Mouse (Mus musculus) liver, embryonic 13.5 days (tissue): ENCODE measurements around the gene Rbfox1. TPM values are rescaled to one million over a fixed set of nuclear protein-coding genes. Genes with fewer than 3 reads are reported as not detected.

Source experiments
- ATAC-seq: fragments of 200-750 bp; cut with Nextera tagmentation; 2 replicates; pipeline ENCODE4 v1.8.0; 2017; ENCODE audit warnings: low read depth, mild to moderate bottlenecking, moderate number of reproducible peaks, moderate library complexity
- DNase-seq: peaks from one replicate; pipeline ENCODE4 v3.0.0; 2022
- H3K27ac ChIP-seq: fragments of 300-500 bp; sonication (generic); 2 replicates; pipeline ENCODE4 v1.5.1; 2015; ENCODE audit warnings: moderate library complexity, mild to moderate bottlenecking, inconsistent platforms
- H3K27me3 ChIP-seq: fragments of 300-500 bp; sonication (generic); 2 replicates; pipeline ENCODE4 v1.6.1; 2015; ENCODE audit warnings: mild to moderate bottlenecking, inconsistent platforms
- H3K36me3 ChIP-seq: fragments of 300-500 bp; sonication (generic); 2 replicates; pipeline ENCODE4 v1.6.1; 2015; ENCODE audit warnings: mild to moderate bottlenecking, inconsistent platforms
- H3K4me1 ChIP-seq: fragments of 300-500 bp; sonication (generic); replicated peaks from 2 replicates; pipeline ENCODE4 v1.6.1; 2015; ENCODE audit warnings: inconsistent platforms
- H3K4me2 ChIP-seq: fragments of 300-500 bp; sonication (generic); 2 replicates; pipeline ENCODE4 v1.6.1; 2015; ENCODE audit warnings: inconsistent platforms, mild to moderate bottlenecking, moderate library complexity
- H3K4me3 ChIP-seq: fragments of 300-500 bp; sonication (generic); replicated peaks from 2 replicates; pipeline ENCODE4 v1.5.1; 2015; ENCODE audit warnings: mild to moderate bottlenecking, inconsistent platforms
- H3K9ac ChIP-seq: fragments of 300-500 bp; sonication (generic); 2 replicates; pipeline ENCODE4 v1.6.1; 2015; ENCODE audit warnings: mild to moderate bottlenecking, inconsistent platforms
- H3K9me3 ChIP-seq: fragments of 300-500 bp; sonication (generic); replicated peaks from 2 replicates; pipeline ENCODE4 v1.6.1; 2016; ENCODE audit warnings: inconsistent platforms
- WGBS: fragments of 180-500 bp; shearing (Covaris S2); methylation state at CpG from one replicate; pipeline ENCODE4 v1.1.7; 2015; ENCODE audit not compliant: insufficient replicate concordance; 5-methylcytosine and 5-hydroxymethylcytosine counted together
- polyA plus RNA-seq: library from polyadenylated mRNA; unstranded; fragments of >200 nt; fragmentation: Nextera tagmentation; extraction: Ambion mirVana; gene quantifications from 2 replicates; pipeline ENCODE4 v1.2.1, GENCODE M21; 2015

Gene Rbfox1
- polyA plus RNA-seq, 1 experiment from 2014 or later, result 0.29 TPM

GRCm38 (mm10) chr16:6842066-6842785, 957.1 kb downstream of the Rbfox1 start:
- no peak overlapping the region for H3K27ac ChIP-seq
- H3K9me3 ChIP-seq, result no peaks in the 10 kb centered on the region
- no peak overlapping the region for H3K4me3 ChIP-seq
- no peaks in the 10 kb centered on the region for H3K27me3 ChIP-seq
- ATAC-seq (no peak), DNase-seq (no peak)
- no peaks in the 10 kb centered on the region for H3K36me3 ChIP-seq
- no peak overlapping the region for H3K9ac ChIP-seq
- 38% methylated on average over 8 of the region's 8 CpGs for WGBS
- H3K4me2 ChIP-seq, result no peak overlapping the region
- H3K4me1 ChIP-seq, result no peaks in the 10 kb centered on the region

GRCm38 (mm10) chr16:6844659-6845058, 959.5 kb downstream of the Rbfox1 start:
- H3K27me3 ChIP-seq, result no peaks in the 10 kb centered on the region
- H3K4me3 ChIP-seq, result no peak overlapping the region
- no peaks in the 10 kb centered on the region for H3K9me3 ChIP-seq
- ATAC-seq (no peak), DNase-seq (no peak)
- no peak overlapping the region for H3K9ac ChIP-seq
- no peaks in the 10 kb centered on the region for H3K36me3 ChIP-seq
- no peaks in the 10 kb centered on the region for H3K4me1 ChIP-seq
- no peak overlapping the region for H3K27ac ChIP-seq
- 35% methylated on average over 4 of the region's 4 CpGs for WGBS
- no peak overlapping the region for H3K4me2 ChIP-seq

- WGBS, result 64% methylated on average over 9 of the region's 9 CpGs
- H3K4me1 ChIP-seq, result no peaks in the 10 kb centered on the region
- no peaks in the 10 kb centered on the region for H3K9me3 ChIP-seq
- no peak overlapping the region for H3K4me2 ChIP-seq
- no peak for ATAC-seq
- H3K27me3 ChIP-seq, result no peaks in the 10 kb centered on the region
- no peak overlapping the region for H3K4me3 ChIP-seq
- no peak overlapping the region for H3K9ac ChIP-seq
- no peaks in the 10 kb centered on the region for H3K36me3 ChIP-seq
- DNase-seq, result no peak
- H3K27ac ChIP-seq, result no peak overlapping the region
Measured at GRCm38 (mm10) chr16:6851393-6851792, 966.2 kb downstream of the Rbfox1 start.

- 62% methylated on average over 2 of the region's 2 CpGs for WGBS
- Histone ChIP-seq H3K4me2 (no peak overlapping the region), H3K9me3 (no peaks in the 10 kb centered on the region), H3K27ac (no peak overlapping the region), H3K4me3 (no peak overlapping the region), H3K9ac (no peak overlapping the region), H3K27me3 (no peaks in the 10 kb centered on the region), H3K4me1 (no peaks in the 10 kb centered on the region), H3K36me3 (no peaks in the 10 kb centered on the region)
- ATAC-seq, result no peak
- no peak for DNase-seq
Measured at GRCm38 (mm10) chr16:6853796-6854195, 968.6 kb downstream of the Rbfox1 start.

GRCm38 (mm10) chr16:6861656-6862055, 976.5 kb downstream of the Rbfox1 start:
- no peaks in the 10 kb centered on the region for H3K27me3 ChIP-seq
- no peak overlapping the region for H3K27ac ChIP-seq
- no peak for ATAC-seq
- H3K4me1 ChIP-seq, result no peaks in the 10 kb centered on the region
- no peak overlapping the region for H3K9ac ChIP-seq
- no peaks in the 10 kb centered on the region for H3K36me3 ChIP-seq
- H3K4me3 ChIP-seq, result no peak overlapping the region
- H3K4me2 ChIP-seq, result no peak overlapping the region
- DNase-seq, result no peak
- no peaks in the 10 kb centered on the region for H3K9me3 ChIP-seq
- 53% methylated on average over 2 of the region's 2 CpGs for WGBS

- H3K27ac ChIP-seq, result no peak overlapping the region
- H3K4me3 ChIP-seq, result no peak overlapping the region
- no peaks in the 10 kb centered on the region for H3K4me1 ChIP-seq
- H3K36me3 ChIP-seq, result no peaks in the 10 kb centered on the region
- ATAC-seq (no peak), DNase-seq (no peak)
- H3K4me2 ChIP-seq, result no peak overlapping the region
- no peaks in the 10 kb centered on the region for H3K9me3 ChIP-seq
- WGBS, result 47% methylated on average over 12 of the region's 12 CpGs
- H3K27me3 ChIP-seq, result no peaks in the 10 kb centered on the region
- no peak overlapping the region for H3K9ac ChIP-seq
Measured at GRCm38 (mm10) chr16:6882683-6883430, 997.7 kb downstream of the Rbfox1 start.

- Histone ChIP-seq H3K36me3 (no peaks in the 10 kb centered on the region), H3K4me2 (no peak overlapping the region), H3K27ac (no peak overlapping the region), H3K27me3 (no peaks in the 10 kb centered on the region), H3K9me3 (no peaks in the 10 kb centered on the region), H3K4me1 (no peaks in the 10 kb centered on the region), H3K4me3 (no peak overlapping the region), H3K9ac (no peak overlapping the region)
- ATAC-seq (no peak), DNase-seq (no peak)
- 50% methylated on average over 1 of the region's 1 CpGs for WGBS
Measured at GRCm38 (mm10) chr16:6883798-6884197, 998.6 kb downstream of the Rbfox1 start.

GRCm38 (mm10) chr16:6885617-6886016, 1000.5 kb downstream of the Rbfox1 start:
- H3K4me2 ChIP-seq, result no peak overlapping the region
- no peaks in the 10 kb centered on the region for H3K27me3 ChIP-seq
- no peaks in the 10 kb centered on the region for H3K9me3 ChIP-seq
- ATAC-seq, result no peak
- H3K9ac ChIP-seq, result no peak overlapping the region
- H3K4me1 ChIP-seq, result no peaks in the 10 kb centered on the region
- H3K36me3 ChIP-seq, result no peaks in the 10 kb centered on the region
- no peak overlapping the region for H3K27ac ChIP-seq
- no peak for DNase-seq
- 63% methylated on average over 3 of the region's 3 CpGs for WGBS
- no peak overlapping the region for H3K4me3 ChIP-seq

GRCm38 (mm10) chr16:6889221-6889620, 1004.1 kb downstream of the Rbfox1 start:
- 11% methylated on average over 4 of the region's 4 CpGs for WGBS
- no peak for ATAC-seq
- DNase-seq, result no peak

GRCm38 (mm10) chr16:6897734-6898133, 1012.6 kb downstream of the Rbfox1 start:
- H3K9ac ChIP-seq, result no peak overlapping the region
- no peaks in the 10 kb centered on the region for H3K27me3 ChIP-seq
- 62% methylated on average over 6 of the region's 6 CpGs for WGBS
- no peak overlapping the region for H3K4me2 ChIP-seq
- no peaks in the 10 kb centered on the region for H3K36me3 ChIP-seq
- no peaks in the 10 kb centered on the region for H3K4me1 ChIP-seq
- no peak overlapping the region for H3K27ac ChIP-seq
- H3K4me3 ChIP-seq, result no peak overlapping the region
- no peaks in the 10 kb centered on the region for H3K9me3 ChIP-seq
- DNase-seq (no peak), ATAC-seq (no peak)

More at GRCm38 (mm10) chr16:6889221-6889620, 1004.1 kb downstream of the Rbfox1 start:
- H3K4me1 ChIP-seq, result no peaks in the 10 kb centered on the region
- no peak overlapping the region for H3K4me2 ChIP-seq
- no peak overlapping the region for H3K9ac ChIP-seq
- no peak overlapping the region for H3K27ac ChIP-seq
- no peak overlapping the region for H3K4me3 ChIP-seq
- no peaks in the 10 kb centered on the region for H3K36me3 ChIP-seq
- H3K27me3 ChIP-seq, result no peaks in the 10 kb centered on the region
- no peaks in the 10 kb centered on the region for H3K9me3 ChIP-seq

GRCm38 (mm10) chr16:6900006-6900405, 1014.9 kb downstream of the Rbfox1 start:
- Histone ChIP-seq H3K27me3 (no peaks in the 10 kb centered on the region), H3K9me3 (no peaks in the 10 kb centered on the region), H3K36me3 (no peaks in the 10 kb centered on the region), H3K4me1 (no peaks in the 10 kb centered on the region), H3K27ac (no peak overlapping the region), H3K4me3 (no peak overlapping the region), H3K9ac (no peak overlapping the region), H3K4me2 (no peak overlapping the region)
- 49% methylated on average over 2 of the region's 2 CpGs for WGBS
- ATAC-seq (no peak), DNase-seq (no peak)

- 31% methylated on average over 4 of the region's 4 CpGs for WGBS
Measured at GRCm38 (mm10) chr16:6904984-6905383, 1019.8 kb downstream of the Rbfox1 start.

More at GRCm38 (mm10) chr16:6904984-6905383, 1019.8 kb downstream of the Rbfox1 start:
- Histone ChIP-seq H3K9me3 (no peaks in the 10 kb centered on the region), H3K27me3 (no peaks in the 10 kb centered on the region), H3K36me3 (no peaks in the 10 kb centered on the region), H3K4me2 (no peak overlapping the region), H3K9ac (no peak overlapping the region), H3K4me3 (no peak overlapping the region), H3K27ac (no peak overlapping the region), H3K4me1 (no peaks in the 10 kb centered on the region)
- ATAC-seq (no peak), DNase-seq (no peak)
